Mouse (Mus musculus): ENCODE measurements around the gene Gpc3.

GRCm38 (mm10) chrX:52557489-52557888, 56.3 kb downstream of the Gpc3 start:
- TF ChIP-seq CTCF (IDR thresholded peaks at IDR 0.05; ENCODE audit: low read depth) (no peak), EP300 (IDR thresholded peaks at IDR 0.05; ENCODE audit: low read depth) (no peak)
